Mouse (Mus musculus) neural tube, embryonic 13.5 days (tissue): ENCODE measurements around the gene Scpep1. TPM values are rescaled to one million over a fixed set of nuclear protein-coding genes. Genes with fewer than 3 reads are reported as not detected.

Source experiments
- ATAC-seq: fragments of 200-750 bp; cut with Nextera tagmentation; 2 replicates; pipeline ENCODE4 v1.8.0; 2017; ENCODE audit warnings: low read depth, mild to moderate bottlenecking, moderate TSS enrichment, moderate library complexity
- H3K27ac ChIP-seq: fragments of 300-500 bp; sonication (generic); replicated peaks from 2 replicates; pipeline ENCODE4 v1.5.1; 2015; ENCODE audit warnings: moderate library complexity, mild to moderate bottlenecking, inconsistent platforms
- H3K27me3 ChIP-seq: fragments of 300-500 bp; sonication (generic); 2 replicates; pipeline ENCODE4 v1.6.1; 2015; ENCODE audit warnings: mild to moderate bottlenecking, inconsistent platforms
- H3K36me3 ChIP-seq: fragments of 300-500 bp; sonication (generic); 2 replicates; pipeline ENCODE4 v1.6.1; 2015; ENCODE audit warnings: mild to moderate bottlenecking, inconsistent platforms
- H3K4me1 ChIP-seq: fragments of 300-500 bp; sonication (generic); replicated peaks from 2 replicates; pipeline ENCODE4 v1.6.1; 2015; ENCODE audit warnings: inconsistent platforms
- H3K4me2 ChIP-seq: fragments of 300-500 bp; sonication (generic); 2 replicates; pipeline ENCODE4 v1.6.1; 2015; ENCODE audit warnings: inconsistent platforms, mild to moderate bottlenecking, moderate library complexity
- H3K4me3 ChIP-seq: fragments of 300-500 bp; sonication (generic); 2 replicates; pipeline ENCODE4 v1.5.1; 2015; ENCODE audit warnings: mild to moderate bottlenecking, inconsistent platforms
- H3K9ac ChIP-seq: fragments of 300-500 bp; sonication (generic); 2 replicates; pipeline ENCODE4 v1.6.1; 2015; ENCODE audit warnings: moderate library complexity, mild to moderate bottlenecking, inconsistent platforms
- H3K9me3 ChIP-seq: fragments of 300-500 bp; sonication (generic); 2 replicates; pipeline ENCODE4 v1.6.1; 2016; ENCODE audit warnings: inconsistent platforms
- WGBS: fragments of 180-500 bp; shearing (Covaris S2); methylation state at CpG from one replicate; pipeline ENCODE4 v1.1.7; 2015; 5-methylcytosine and 5-hydroxymethylcytosine counted together
- polyA plus RNA-seq: library from polyadenylated mRNA; unstranded; fragments of >200 nt; fragmentation: Nextera tagmentation; extraction: Ambion mirVana; gene quantifications from 2 replicates; pipeline ENCODE4 v1.2.1, GENCODE M21; 2015

The Scpep1 gene
- polyA plus RNA-seq, 1 experiment from 2014 or later = 25.7 TPM

GRCm38 (mm10) chr11:88996427-88996826 lies 41.2 kb upstream of the Scpep1 start:
- no peak overlapping the region for H3K4me2 ChIP-seq
- H3K4me1 ChIP-seq = peaks cover 3% of the 10 kb centered on the region; the same call in 1 of the 2 replicates
- ATAC-seq = no peak
- peaks cover 28% of the 10 kb centered on the region for H3K27me3 ChIP-seq
- H3K36me3 ChIP-seq = peaks cover 1% of the 10 kb centered on the region; the same call in 1 of the 2 replicates
- H3K9me3 ChIP-seq = no peaks in the 10 kb centered on the region
- H3K9ac ChIP-seq = no peak overlapping the region
- WGBS = 78% methylated on average over 7 of the region's 7 CpGs
- H3K4me3 ChIP-seq = no peak overlapping the region
- H3K27ac ChIP-seq = peak overlapping the region; percentile 30

GRCm38 (mm10) chr11:88995616-88996015 lies 40.4 kb upstream of the Scpep1 start:
- WGBS = 96% methylated on average over 2 of the region's 2 CpGs
- peaks cover 3% of the 10 kb centered on the region; the same call in 1 of the 2 replicates for H3K4me1 ChIP-seq
- H3K36me3 ChIP-seq = peaks cover 9% of the 10 kb centered on the region; the same call in 1 of the 2 replicates
- ATAC-seq = no peak
- H3K27ac ChIP-seq = no peak overlapping the region; the same call in 1 of the 2 replicates
- H3K4me2 ChIP-seq = no peak overlapping the region
- H3K9me3 ChIP-seq = no peaks in the 10 kb centered on the region
- peaks cover 27% of the 10 kb centered on the region for H3K27me3 ChIP-seq
- no peak overlapping the region for H3K9ac ChIP-seq
- H3K4me3 ChIP-seq = no peak overlapping the region

- H3K4me2 ChIP-seq = no peak overlapping the region
- no peaks in the 10 kb centered on the region for H3K9me3 ChIP-seq
- H3K27me3 ChIP-seq = peaks cover 15% of the 10 kb centered on the region
- 88% methylated on average over 7 of the region's 7 CpGs for WGBS
- H3K4me3 ChIP-seq = no peak overlapping the region
- no peak for ATAC-seq
- H3K9ac ChIP-seq = no peak overlapping the region
- H3K27ac ChIP-seq = no peak overlapping the region
- H3K36me3 ChIP-seq = peaks cover 14% of the 10 kb centered on the region; the same call in 1 of the 2 replicates
- peaks cover 3% of the 10 kb centered on the region; the same call in 1 of the 2 replicates for H3K4me1 ChIP-seq
Measured at GRCm38 (mm10) chr11:88994492-88994891, 39.2 kb upstream of the Scpep1 start.

- no peak for ATAC-seq
- Histone ChIP-seq H3K9ac (no peak overlapping the region), H3K4me1 (no peaks in the 10 kb centered on the region), H3K9me3 (no peaks in the 10 kb centered on the region), H3K4me2 (no peak overlapping the region), H3K36me3 (peaks cover 16% of the 10 kb centered on the region; the same call in 1 of the 2 replicates), H3K27ac (no peak overlapping the region), H3K4me3 (no peak overlapping the region), H3K27me3 (peaks cover 7% of the 10 kb centered on the region)
- WGBS = 23% methylated on average over 5 of the region's 5 CpGs
Measured at GRCm38 (mm10) chr11:88993625-88994024, 38.4 kb upstream of the Scpep1 start.

GRCm38 (mm10) chr11:88993186-88993585 lies 37.9 kb upstream of the Scpep1 start:
- no peak overlapping the region for H3K9ac ChIP-seq
- no peak overlapping the region for H3K4me2 ChIP-seq
- peaks cover 3% of the 10 kb centered on the region; the same call in 1 of the 2 replicates for H3K27me3 ChIP-seq
- no peak overlapping the region for H3K27ac ChIP-seq
- 55% methylated on average over 7 of the region's 7 CpGs for WGBS
- no peak overlapping the region for H3K4me3 ChIP-seq
- H3K9me3 ChIP-seq = no peaks in the 10 kb centered on the region
- H3K4me1 ChIP-seq = no peaks in the 10 kb centered on the region
- peaks cover 20% of the 10 kb centered on the region for H3K36me3 ChIP-seq
- ATAC-seq = no peak

GRCm38 (mm10) chr11:88989530-88989929 lies 34.3 kb upstream of the Scpep1 start:
- no peak for ATAC-seq
- no peak overlapping the region for H3K4me3 ChIP-seq
- H3K9me3 ChIP-seq = no peaks in the 10 kb centered on the region
- no peak overlapping the region for H3K27ac ChIP-seq
- H3K27me3 ChIP-seq = no peaks in the 10 kb centered on the region
- no peak overlapping the region for H3K4me2 ChIP-seq
- H3K9ac ChIP-seq = no peak overlapping the region
- 78% methylated on average over 5 of the region's 5 CpGs for WGBS
- H3K36me3 ChIP-seq = peaks cover 50% of the 10 kb centered on the region
- no peaks in the 10 kb centered on the region for H3K4me1 ChIP-seq

GRCm38 (mm10) chr11:88988956-88989355 lies 33.7 kb upstream of the Scpep1 start:
- Histone ChIP-seq H3K9me3 (no peaks in the 10 kb centered on the region), H3K4me3 (no peak overlapping the region), H3K27me3 (no peaks in the 10 kb centered on the region), H3K9ac (no peak overlapping the region), H3K36me3 (peaks cover 56% of the 10 kb centered on the region), H3K4me2 (no peak overlapping the region), H3K27ac (no peak overlapping the region), H3K4me1 (no peaks in the 10 kb centered on the region)
- ATAC-seq = no peak
- 80% methylated on average over 5 of the region's 5 CpGs for WGBS

GRCm38 (mm10) chr11:88986616-88987015 lies 31.4 kb upstream of the Scpep1 start:
- H3K27me3 ChIP-seq = no peaks in the 10 kb centered on the region
- no peak overlapping the region for H3K4me3 ChIP-seq
- no peak overlapping the region for H3K4me2 ChIP-seq
- H3K27ac ChIP-seq = no peak overlapping the region
- H3K36me3 ChIP-seq = peaks cover 78% of the 10 kb centered on the region
- no peaks in the 10 kb centered on the region for H3K4me1 ChIP-seq
- H3K9ac ChIP-seq = no peak overlapping the region
- H3K9me3 ChIP-seq = no peaks in the 10 kb centered on the region
- ATAC-seq = no peak
- 85% methylated on average over 10 of the region's 10 CpGs for WGBS

- no peak overlapping the region for H3K9ac ChIP-seq
- WGBS = 92% methylated on average over 8 of the region's 8 CpGs
Measured at GRCm38 (mm10) chr11:88981337-88981736, 26.1 kb upstream of the Scpep1 start.

GRCm38 (mm10) chr11:88977188-88977587 lies 21.9 kb upstream of the Scpep1 start:
- WGBS = 92% methylated on average over 5 of the region's 5 CpGs
- H3K4me1 ChIP-seq = peaks cover 19% of the 10 kb centered on the region
- H3K4me3 ChIP-seq = no peak overlapping the region
- no peak overlapping the region for H3K9ac ChIP-seq
- H3K9me3 ChIP-seq = no peaks in the 10 kb centered on the region
- no peak overlapping the region for H3K4me2 ChIP-seq
- peaks cover 14% of the 10 kb centered on the region for H3K36me3 ChIP-seq
- H3K27ac ChIP-seq = no peak overlapping the region
- no peaks in the 10 kb centered on the region for H3K27me3 ChIP-seq
- no peak for ATAC-seq

More at GRCm38 (mm10) chr11:88981337-88981736, 26.1 kb upstream of the Scpep1 start:
- Histone ChIP-seq H3K9me3 (no peaks in the 10 kb centered on the region), H3K27me3 (no peaks in the 10 kb centered on the region), H3K4me1 (peaks cover under 1% of the 10 kb centered on the region; the same call in 1 of the 2 replicates), H3K4me3 (no peak overlapping the region), H3K4me2 (no peak overlapping the region), H3K36me3 (peaks cover 50% of the 10 kb centered on the region), H3K27ac (no peak overlapping the region)
- ATAC-seq = no peak

GRCm38 (mm10) chr11:88976320-88976719 lies 21.1 kb upstream of the Scpep1 start:
- WGBS = 83% methylated on average over 2 of the region's 2 CpGs
- H3K36me3 ChIP-seq = peaks cover 6% of the 10 kb centered on the region; the same call in 1 of the 2 replicates
- H3K27me3 ChIP-seq = no peaks in the 10 kb centered on the region
- no peak for ATAC-seq
- H3K4me1 ChIP-seq = peaks cover 19% of the 10 kb centered on the region
- no peak overlapping the region for H3K4me3 ChIP-seq
- H3K4me2 ChIP-seq = no peak overlapping the region
- no peak overlapping the region for H3K9ac ChIP-seq
- H3K27ac ChIP-seq = no peak overlapping the region
- no peaks in the 10 kb centered on the region for H3K9me3 ChIP-seq

GRCm38 (mm10) chr11:88973776-88974701 lies 18.8 kb upstream of the Scpep1 start:
- peak overlapping the region; percentile 82 for H3K9ac ChIP-seq
- peak overlapping the region; percentile 94 for H3K27ac ChIP-seq
- no peaks in the 10 kb centered on the region for H3K9me3 ChIP-seq
- H3K4me1 ChIP-seq = peaks cover 19% of the 10 kb centered on the region
- H3K4me2 ChIP-seq = peak overlapping the region; percentile 80
- ATAC-seq = peak; percentile 89
- 2% methylated on average over 62 of the region's 62 CpGs for WGBS
- H3K4me3 ChIP-seq = peak overlapping the region; percentile 64
- no peaks in the 10 kb centered on the region for H3K27me3 ChIP-seq
- no peaks in the 10 kb centered on the region for H3K36me3 ChIP-seq
